Mouse (Mus musculus): ENCODE results near the gene Gpi1. TPM values are rescaled to one million over a fixed set of nuclear protein-coding genes. Genes with fewer than 3 reads are reported as not detected.

Gpi1 gene
- 1,085 and 1,523 TPM in 2 replicates for polyA plus RNA-seq (2012; ENCODE audit: insufficient read depth, insufficient read length, missing spikeins)

GRCm38 (mm10) chr7:34230116-34230515 is at the start of gene Gpi1:
TSS of gene Gpi1 (minus strand) at chr7:34230336.
- Histone ChIP-seq H3K4me3 (ENCODE audit: insufficient read depth, low read depth, low read length) (peak within 1 kb of the TSS; percentile 89), H3K27ac (replicated peaks; ENCODE audit: low read depth, low read length) (peak within 1 kb of the TSS; percentile 79), H3K4me1 (ENCODE audit: control insufficient read depth, insufficient read depth, insufficient read length, low read length) (peaks cover 9% of the 10 kb centered on the region)

DNA sequence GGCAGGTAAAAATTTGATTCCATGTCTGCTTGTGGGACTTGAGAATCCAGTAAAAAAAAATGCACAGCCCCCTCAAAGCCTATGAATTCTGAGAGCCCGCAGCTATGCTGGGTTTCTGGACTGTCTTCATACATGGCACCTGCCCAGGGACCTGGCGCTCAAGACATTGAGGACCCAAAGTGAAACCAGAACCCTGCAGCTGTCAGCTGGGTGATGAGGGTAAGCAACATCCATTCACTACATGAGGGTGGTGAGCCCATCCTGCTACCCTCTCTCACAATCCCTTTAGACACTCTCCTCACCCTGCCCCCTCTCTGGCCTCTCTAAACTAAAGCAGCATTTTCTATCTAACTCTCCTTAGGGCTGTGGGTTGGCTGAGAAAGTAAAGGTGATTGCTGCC is 47.5 kb upstream of the Gpi1 start:
- peaks cover 12% of the 10 kb centered on the region for H3K4me1 ChIP-seq (ENCODE audit: control insufficient read depth, insufficient read depth, insufficient read length, low read length)
- no peak overlapping the region for H3K27ac ChIP-seq (replicated peaks; ENCODE audit: low read depth, low read length)
- no peak overlapping the region for H3K4me3 ChIP-seq (ENCODE audit: insufficient read depth, low read depth, low read length)

DNA sequence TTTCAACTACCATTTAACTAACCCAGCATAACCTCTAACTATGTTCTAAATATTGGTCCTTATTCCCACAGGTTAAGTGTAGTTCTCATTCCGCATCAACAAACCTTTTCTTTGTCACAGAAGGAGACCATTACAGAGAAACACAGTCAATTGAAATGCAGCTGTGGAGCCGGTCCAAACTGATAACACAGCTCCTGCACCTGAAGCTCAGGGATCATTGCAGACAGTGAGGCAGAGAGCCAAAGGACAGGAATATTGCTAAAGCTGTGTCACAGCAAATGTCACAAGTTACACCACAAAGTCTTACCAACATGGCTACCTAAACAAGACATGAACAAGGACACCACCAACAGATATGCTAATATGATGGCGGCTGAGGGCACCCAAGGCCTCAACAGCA is 45.9 kb upstream of the Gpi1 start:
- Histone ChIP-seq H3K4me1 (ENCODE audit: control insufficient read depth, insufficient read depth, insufficient read length, low read length) (peaks cover 10% of the 10 kb centered on the region; the same call in 1 of the 2 replicates), H3K4me3 (ENCODE audit: insufficient read depth, low read depth, low read length) (no peak overlapping the region), H3K27ac (replicated peaks; ENCODE audit: low read depth, low read length) (0 out of 2 replicates have a peak overlapping the region, but pooled peaks have one; percentile 29)

- Histone ChIP-seq H3K27ac (replicated peaks; ENCODE audit: low read depth, low read length) (peak overlapping the region; percentile 0; the same call in 1 of the 2 replicates), H3K4me3 (ENCODE audit: insufficient read depth, low read depth, low read length) (no peak overlapping the region), H3K4me1 (ENCODE audit: control insufficient read depth, insufficient read depth, insufficient read length, low read length) (peaks cover 13% of the 10 kb centered on the region)
Observed at GRCm38 (mm10) chr7:34272465-34272864, 42.3 kb upstream of the Gpi1 start.

GRCm38 (mm10) chr7:34268463-34268862 is 38.3 kb upstream of the Gpi1 start:
- peak overlapping the region; percentile 69 for H3K27ac ChIP-seq (replicated peaks; ENCODE audit: low read depth, low read length)
- no peak overlapping the region for H3K4me3 ChIP-seq (ENCODE audit: insufficient read depth, low read depth, low read length)
- peaks cover 26% of the 10 kb centered on the region for H3K4me1 ChIP-seq (ENCODE audit: control insufficient read depth, insufficient read depth, insufficient read length, low read length)

DNA sequence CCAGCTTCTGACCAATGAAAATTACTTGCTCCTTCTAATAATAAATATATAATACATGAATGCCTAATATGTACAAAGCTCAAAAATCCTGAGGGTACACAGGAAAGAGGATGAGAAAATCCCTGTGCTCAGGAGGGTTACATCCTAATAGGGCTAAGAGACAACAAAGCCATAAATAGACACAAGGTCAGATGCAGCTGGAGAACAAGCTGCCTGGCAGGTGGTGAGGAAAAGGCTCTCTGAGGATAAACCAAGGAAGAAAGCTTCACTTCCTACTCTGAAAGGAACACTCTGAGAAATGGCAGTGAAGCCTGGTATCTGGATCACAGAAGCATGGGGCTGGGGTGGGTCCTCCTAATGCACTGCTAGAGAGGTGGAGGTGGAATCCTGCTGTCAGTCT is 36.3 kb upstream of the Gpi1 start:
- Histone ChIP-seq H3K4me1 (ENCODE audit: control insufficient read depth, insufficient read depth, insufficient read length, low read length) (peaks cover 25% of the 10 kb centered on the region), H3K27ac (replicated peaks; ENCODE audit: low read depth, low read length) (peak overlapping the region; percentile 96), H3K4me3 (ENCODE audit: insufficient read depth, low read depth, low read length) (no peak overlapping the region)

DNA sequence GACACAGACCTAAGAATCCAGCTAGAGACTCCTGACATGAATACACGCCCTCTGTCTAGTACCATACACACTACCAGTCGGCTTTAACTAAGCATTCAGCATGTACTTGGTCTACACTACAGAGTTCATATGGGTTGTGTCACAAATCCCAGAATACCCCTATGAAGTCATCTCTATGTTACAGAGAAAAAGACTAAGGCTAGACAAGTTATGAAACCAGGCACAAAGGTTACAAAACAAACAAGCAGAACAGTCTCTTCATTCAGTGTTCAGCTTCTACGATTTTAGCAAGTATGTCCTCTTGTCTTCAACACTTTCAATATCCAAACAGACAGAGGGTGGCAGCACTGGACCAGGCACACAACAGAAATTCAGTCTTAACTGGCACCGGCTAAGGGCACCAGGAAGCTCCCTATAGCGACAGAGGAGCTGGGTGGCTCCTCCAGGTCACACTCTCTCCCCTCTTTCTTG is 35.8 kb upstream of the Gpi1 start:
- peaks cover 25% of the 10 kb centered on the region for H3K4me1 ChIP-seq (ENCODE audit: control insufficient read depth, insufficient read depth, insufficient read length, low read length)
- H3K4me3 ChIP-seq (ENCODE audit: insufficient read depth, low read depth, low read length), result no peak overlapping the region
- peak overlapping the region; percentile 96 for H3K27ac ChIP-seq (replicated peaks; ENCODE audit: low read depth, low read length)

DNA sequence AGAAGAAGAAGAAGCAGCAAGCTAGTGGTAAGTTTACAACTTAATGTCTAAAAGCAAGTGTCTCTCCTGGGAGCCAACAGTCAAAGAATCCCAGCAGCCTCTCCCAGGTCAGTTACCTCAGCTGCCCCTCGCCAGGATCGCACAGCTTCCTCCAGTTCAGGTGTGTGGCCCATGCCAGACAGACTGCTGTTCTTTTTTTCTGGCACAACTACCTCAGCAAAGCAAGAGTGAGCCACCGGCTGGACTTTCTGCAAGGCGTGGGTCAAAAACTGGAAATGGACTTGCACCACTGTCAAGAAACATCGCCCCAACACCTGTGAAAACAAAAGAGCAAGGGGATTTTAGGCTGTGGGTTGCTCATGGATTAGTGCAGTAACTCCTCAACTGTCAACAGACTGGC is 33.3 kb upstream of the Gpi1 start:
- Histone ChIP-seq H3K4me3 (ENCODE audit: insufficient read depth, low read depth, low read length) (no peak overlapping the region), H3K27ac (replicated peaks; ENCODE audit: low read depth, low read length) (peak overlapping the region; percentile 4; the same call in 1 of the 2 replicates)

GRCm38 (mm10) chr7:34258407-34258806 is 28.3 kb upstream of the Gpi1 start:
- 0 out of 2 replicates have a peak overlapping the region, but pooled peaks have one; percentile 23 for H3K27ac ChIP-seq (replicated peaks; ENCODE audit: low read depth, low read length)
- H3K4me3 ChIP-seq (ENCODE audit: insufficient read depth, low read depth, low read length), result no peak overlapping the region
- H3K4me1 ChIP-seq (ENCODE audit: control insufficient read depth, insufficient read depth, insufficient read length, low read length), result peaks cover 10% of the 10 kb centered on the region; the same call in 1 of the 2 replicates

More for the DNA sequence above, 33.3 kb upstream of the Gpi1 start:
- peaks cover 25% of the 10 kb centered on the region for H3K4me1 ChIP-seq (ENCODE audit: control insufficient read depth, insufficient read depth, insufficient read length, low read length)

DNA sequence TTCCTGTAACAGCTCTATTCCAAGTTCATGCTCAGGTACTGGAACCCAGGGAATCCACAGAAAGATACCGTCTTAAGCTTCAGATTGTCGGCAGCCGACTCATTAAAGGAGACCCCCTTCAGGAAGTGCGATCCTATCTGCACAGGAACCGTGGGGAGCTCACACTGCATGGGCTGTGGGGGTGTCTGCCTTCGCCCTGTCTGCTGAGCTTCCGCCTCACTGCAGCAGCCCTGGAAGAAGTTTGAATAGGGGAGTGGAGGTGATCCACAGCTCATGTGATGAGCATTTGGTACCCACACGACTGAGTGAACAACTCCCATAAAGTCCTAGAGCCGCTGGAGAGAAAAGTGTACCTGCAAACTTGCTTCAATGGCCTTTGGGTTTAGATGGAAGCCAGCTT is 27.1 kb upstream of the Gpi1 start:
- peak overlapping the region; percentile 57 for H3K27ac ChIP-seq (replicated peaks; ENCODE audit: low read depth, low read length)
- no peak overlapping the region for H3K4me3 ChIP-seq (ENCODE audit: insufficient read depth, low read depth, low read length)
- H3K4me1 ChIP-seq (ENCODE audit: control insufficient read depth, insufficient read depth, insufficient read length, low read length), result peaks cover 10% of the 10 kb centered on the region; the same call in 1 of the 2 replicates

DNA sequence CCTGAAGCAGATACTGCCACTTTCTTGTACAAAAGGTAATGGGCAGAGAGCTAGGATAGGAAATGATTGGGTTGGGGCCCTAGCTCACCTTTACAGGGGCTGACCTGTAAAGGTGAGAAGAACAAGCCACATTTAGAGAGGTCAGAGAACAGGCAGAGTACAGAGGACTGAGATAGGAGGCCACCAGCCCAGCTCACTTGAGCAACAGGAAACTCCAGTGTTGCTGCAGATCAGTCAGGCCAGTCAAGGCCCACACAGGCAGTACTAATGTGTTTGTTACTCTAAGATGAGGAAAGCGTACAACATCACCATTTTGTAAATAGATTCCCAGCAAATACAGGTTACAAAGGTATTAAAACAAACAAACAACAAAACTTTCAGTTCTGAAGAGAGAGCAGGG is 25.8 kb upstream of the Gpi1 start:
- no peak overlapping the region for H3K4me3 ChIP-seq (ENCODE audit: insufficient read depth, low read depth, low read length)
- H3K4me1 ChIP-seq (ENCODE audit: control insufficient read depth, insufficient read depth, insufficient read length, low read length), result peaks cover 10% of the 10 kb centered on the region; the same call in 1 of the 2 replicates
- H3K27ac ChIP-seq (replicated peaks; ENCODE audit: low read depth, low read length), result peak overlapping the region; percentile 69

DNA sequence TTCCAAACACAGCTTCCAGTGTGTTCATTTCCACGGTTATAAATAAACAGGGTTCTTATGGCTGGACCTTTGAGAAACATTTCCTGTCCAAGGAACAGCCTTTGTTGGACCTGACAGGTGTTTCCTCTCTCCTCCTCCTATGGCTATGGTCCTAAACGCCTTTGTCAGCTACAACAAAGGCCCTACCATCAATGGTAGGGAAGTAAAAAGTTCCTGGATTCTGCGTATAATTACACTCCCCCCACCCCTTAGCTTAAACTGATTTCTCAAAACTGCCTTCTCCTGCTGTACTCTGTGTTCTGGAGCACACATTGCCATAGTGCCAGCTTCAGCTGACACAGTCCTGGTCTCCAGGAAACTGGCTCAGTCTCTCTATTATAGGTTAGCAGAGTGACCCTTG is 25.0 kb upstream of the Gpi1 start:
- H3K4me1 ChIP-seq (ENCODE audit: control insufficient read depth, insufficient read depth, insufficient read length, low read length), result peaks cover 10% of the 10 kb centered on the region; the same call in 1 of the 2 replicates
- H3K27ac ChIP-seq (replicated peaks; ENCODE audit: low read depth, low read length), result peak overlapping the region; percentile 75
- H3K4me3 ChIP-seq (ENCODE audit: insufficient read depth, low read depth, low read length), result no peak overlapping the region

- no peak overlapping the region for H3K4me3 ChIP-seq (ENCODE audit: insufficient read depth, low read depth, low read length)
- H3K27ac ChIP-seq (replicated peaks; ENCODE audit: low read depth, low read length), result no peak overlapping the region
- H3K4me1 ChIP-seq (ENCODE audit: control insufficient read depth, insufficient read depth, insufficient read length, low read length), result peaks cover 3% of the 10 kb centered on the region; the same call in 1 of the 2 replicates
Observed at GRCm38 (mm10) chr7:34252030-34252429, 21.9 kb upstream of the Gpi1 start.

GRCm38 (mm10) chr7:34250738-34251137 is 20.6 kb upstream of the Gpi1 start, which contains the start of gene Gm6096:
TSS of gene Gm6096 (plus strand) at chr7:34251038.
- H3K4me1 ChIP-seq (ENCODE audit: control insufficient read depth, insufficient read depth, insufficient read length, low read length), result no peaks in the 10 kb centered on the region
- no peak within 1 kb of the TSS for H3K27ac ChIP-seq (replicated peaks; ENCODE audit: low read depth, low read length)
- no peak within 1 kb of the TSS for H3K4me3 ChIP-seq (ENCODE audit: insufficient read depth, low read depth, low read length)

- no peak overlapping the region for H3K4me3 ChIP-seq (ENCODE audit: insufficient read depth, low read depth, low read length)
- no peak overlapping the region for H3K27ac ChIP-seq (replicated peaks; ENCODE audit: low read depth, low read length)
Observed at GRCm38 (mm10) chr7:34246870-34247499, 16.8 kb upstream of the Gpi1 start.

GRCm38 (mm10) chr7:34242176-34242575 is 12.0 kb upstream of the Gpi1 start:
- no peaks in the 10 kb centered on the region for H3K4me1 ChIP-seq (ENCODE audit: control insufficient read depth, insufficient read depth, insufficient read length, low read length)
- no peak overlapping the region for H3K4me3 ChIP-seq (ENCODE audit: insufficient read depth, low read depth, low read length)

More at GRCm38 (mm10) chr7:34246870-34247499, 16.8 kb upstream of the Gpi1 start:
- no peaks in the 10 kb centered on the region for H3K4me1 ChIP-seq (ENCODE audit: control insufficient read depth, insufficient read depth, insufficient read length, low read length)

More at GRCm38 (mm10) chr7:34242176-34242575, 12.0 kb upstream of the Gpi1 start:
- no peak overlapping the region for H3K27ac ChIP-seq (replicated peaks; ENCODE audit: low read depth, low read length)

Data from brown adipose tissue, adult 24 weeks (tissue).